Mouse (Mus musculus) MEL (cell line): Measurements from ENCODE around the gene Fut8. TPM values are rescaled to one million over a fixed set of nuclear protein-coding genes. Genes with fewer than 3 reads are reported as not detected.
A peak's percentile ranks its signal among the peaks of the same experiment; 100 is the strongest.

ENCODE experiments used
- DNase-seq: peaks from one replicate; pipeline ENCODE4 v3.0.0; 2011; ENCODE audit warnings: low read depth, low spot score
- H3K27ac ChIP-seq: 2 replicates; pipeline ENCODE4 v1.5.1; 2012; ENCODE audit warnings: low read depth, mild to moderate bottlenecking, control low read depth, low read length, moderate library complexity; ENCODE audit not compliant: control insufficient read depth
- H3K27me3 ChIP-seq, 2 experiments: fragments of 150-350 bp in 1 of 2; sonication (generic) in 1 of 2; 2 replicates each; pipeline ENCODE4 v1.6.1; 2012; ENCODE audit warnings: low read length in 2 of 2, mild to moderate bottlenecking in 2 of 2, improper control_type of control experiment in 1 of 2, moderate library complexity in 1 of 2; ENCODE audit not compliant: insufficient read depth in 2 of 2, control insufficient read depth in 1 of 2
- H3K36me3 ChIP-seq, 2 experiments: 2 replicates each; pipeline ENCODE4 v1.6.1; 2012 to 2014; ENCODE audit warnings: low read length in 2 of 2, improper control_type of control experiment in 1 of 2, inconsistent platforms in 1 of 2, mild to moderate bottlenecking in 1 of 2; ENCODE audit not compliant: insufficient read depth in 2 of 2, control insufficient read depth in 1 of 2
- H3K4me1 ChIP-seq, 2 experiments: fragments of 150-350 bp in 1 of 2; sonication (generic) in 1 of 2; 2 replicates each; pipeline ENCODE4 v1.6.1; 2012; ENCODE audit warnings: low read length in 2 of 2, improper control_type of control experiment in 1 of 2, mild to moderate bottlenecking in 1 of 2; ENCODE audit not compliant: insufficient read depth in 2 of 2, control insufficient read depth in 1 of 2
- H3K4me3 ChIP-seq, 2 experiments: fragments of 150-350 bp in 1 of 2; sonication (generic) in 1 of 2; 2 replicates each; pipeline ENCODE4 v1.5.1; 2012; ENCODE audit warnings: low read depth in 2 of 2, low read length in 2 of 2, mild to moderate bottlenecking in 2 of 2, moderate library complexity in 2 of 2, control low read depth in 1 of 2, improper control_type of control experiment in 1 of 2; ENCODE audit not compliant: control insufficient read depth in 1 of 2, insufficient read depth in 1 of 2
- H3K79me2 ChIP-seq: 2 replicates; pipeline ENCODE4 v1.6.1; 2012; ENCODE audit warnings: mild to moderate bottlenecking, low read length, moderate library complexity; ENCODE audit not compliant: control insufficient read depth, poor library complexity, insufficient read depth
- H3K9ac ChIP-seq: 2 replicates; pipeline ENCODE4 v1.6.1; 2012; ENCODE audit warnings: low read depth, mild to moderate bottlenecking, control low read depth, low read length, moderate library complexity; ENCODE audit not compliant: control insufficient read depth, poor library complexity, severe bottlenecking
- H3K9me3 ChIP-seq: fragments of 150-350 bp; sonication (generic); replicated peaks from 2 replicates; pipeline ENCODE4 v1.6.1; 2012; ENCODE audit warnings: mild to moderate bottlenecking, low read length, improper control_type of control experiment, moderate library complexity; ENCODE audit not compliant: insufficient read depth
- BHLHE40 ChIP-seq: IDR thresholded peaks from 2 replicates; pipeline ENCODE4 v1.6.1; 2012; ENCODE audit warnings: low read depth, mild to moderate bottlenecking, inconsistent platforms, low read length, improper control_type of control experiment, borderline replicate concordance
- CHD1 ChIP-seq: IDR thresholded peaks from 2 replicates; pipeline ENCODE4 v1.6.1; 2012; ENCODE audit warnings: low read depth, mild to moderate bottlenecking, inconsistent platforms, low read length, improper control_type of control experiment
- CHD2 ChIP-seq: IDR thresholded peaks from 2 replicates; pipeline ENCODE4 v1.6.1; 2011; ENCODE audit warnings: low read length, improper control_type of control experiment
- CTCF ChIP-seq, 3 experiments: IDR thresholded peaks in 2 of 3; conservative IDR thresholded peaks in 1 of 3; 2 replicates each; pipeline ENCODE4 v1.5.1; 2011 to 2012; ENCODE audit warnings: low read length in 3 of 3, low read depth in 2 of 3, mild to moderate bottlenecking in 2 of 3, improper control_type of control experiment in 1 of 3, inconsistent platforms in 1 of 3, mixed read lengths in 1 of 3, moderate library complexity in 1 of 3; ENCODE audit not compliant: control insufficient read depth in 1 of 3, insufficient read depth in 1 of 3, poor library complexity in 1 of 3, severe bottlenecking in 1 of 3
- E2F4 ChIP-seq: IDR thresholded peaks from 2 replicates; pipeline ENCODE4 v1.6.1; 2011; ENCODE audit warnings: low read depth, low read length, improper control_type of control experiment, borderline replicate concordance
- ELF1 ChIP-seq: IDR thresholded peaks from 2 replicates; pipeline ENCODE4 v1.6.1; 2014; ENCODE audit warnings: low read depth, mild to moderate bottlenecking, inconsistent platforms, low read length, improper control_type of control experiment, moderate library complexity
- ETS1 ChIP-seq: IDR thresholded peaks from 2 replicates; pipeline ENCODE4 v1.6.1; 2012; ENCODE audit warnings: low read depth, mild to moderate bottlenecking, inconsistent platforms, low read length, improper control_type of control experiment, moderate library complexity
- GABPA ChIP-seq: IDR thresholded peaks from 2 replicates; pipeline ENCODE4 v1.6.1; 2012; ENCODE audit warnings: low read depth, mild to moderate bottlenecking, inconsistent platforms, low read length, improper control_type of control experiment, moderate library complexity
- GATA1 ChIP-seq: IDR thresholded peaks from 2 replicates; pipeline ENCODE4 v1.6.1; 2011; ENCODE audit warnings: low read depth, low read length, improper control_type of control experiment
- HCFC1 ChIP-seq: IDR thresholded peaks from 2 replicates; pipeline ENCODE4 v1.6.1; 2012; ENCODE audit warnings: low read depth, mild to moderate bottlenecking, inconsistent platforms, low read length, improper control_type of control experiment, moderate library complexity
- JUND ChIP-seq: IDR thresholded peaks from 2 replicates; pipeline ENCODE4 v1.6.1; 2011; ENCODE audit warnings: low read depth, mild to moderate bottlenecking, improper control_type of control experiment, low read length
- KAT2A ChIP-seq: conservative IDR thresholded peaks from 2 replicates; pipeline ENCODE4 v1.6.1; 2012; ENCODE audit warnings: low read depth, low read length, improper control_type of control experiment, inconsistent platforms
- MAFK ChIP-seq: IDR thresholded peaks from 2 replicates; pipeline ENCODE4 v1.6.1; 2011; ENCODE audit warnings: low read depth, mild to moderate bottlenecking, low read length, improper control_type of control experiment, borderline replicate concordance
- MAX ChIP-seq: IDR thresholded peaks from 2 replicates; pipeline ENCODE4 v1.6.1; 2011; ENCODE audit warnings: low read length, improper control_type of control experiment
- MAZ ChIP-seq: IDR thresholded peaks from 2 replicates; pipeline ENCODE4 v1.6.1; 2012; ENCODE audit warnings: low read depth, mild to moderate bottlenecking, inconsistent platforms, low read length, improper control_type of control experiment
- MEF2A ChIP-seq: IDR thresholded peaks from 2 replicates; pipeline ENCODE4 v1.6.1; 2014; ENCODE audit warnings: low read depth, mild to moderate bottlenecking, inconsistent platforms, low read length, improper control_type of control experiment; ENCODE audit not compliant: poor library complexity, insufficient replicate concordance, severe bottlenecking; ENCODE audit errors: extremely low read depth
- MXI1 ChIP-seq: IDR thresholded peaks from 2 replicates; pipeline ENCODE4 v1.6.1; 2011; ENCODE audit warnings: mild to moderate bottlenecking, low read depth, low read length, improper control_type of control experiment
- MYB ChIP-seq: IDR thresholded peaks from 2 replicates; pipeline ENCODE4 v1.6.1; 2011; ENCODE audit warnings: mild to moderate bottlenecking, low read depth, low read length, improper control_type of control experiment
- MYC ChIP-seq: IDR thresholded peaks from 2 replicates; pipeline ENCODE4 v1.6.1; 2011; ENCODE audit warnings: low read depth, mild to moderate bottlenecking, low read length, improper control_type of control experiment, moderate library complexity
- NRF1 ChIP-seq: IDR thresholded peaks from 2 replicates; pipeline ENCODE4 v1.6.1; 2014; ENCODE audit warnings: low read depth, mild to moderate bottlenecking, inconsistent platforms, low read length, improper control_type of control experiment, moderate library complexity; ENCODE audit not compliant: poor library complexity, insufficient read depth, severe bottlenecking
- POLR2A ChIP-seq, 2 experiments: IDR thresholded peaks; 2 replicates each; pipeline ENCODE4 v1.6.1; 2011 to 2012; ENCODE audit warnings: low read length in 2 of 2, mild to moderate bottlenecking in 2 of 2, control low read depth in 1 of 2, improper control_type of control experiment in 1 of 2, low read depth in 1 of 2, moderate library complexity in 1 of 2; ENCODE audit not compliant: control insufficient read depth in 1 of 2, insufficient read depth in 1 of 2, poor library complexity in 1 of 2
- POLR2AphosphoS2 ChIP-seq: IDR thresholded peaks from 2 replicates; pipeline ENCODE4 v1.6.1; 2011; ENCODE audit warnings: low read length, improper control_type of control experiment
- POLR2AphosphoS5 ChIP-seq: IDR thresholded peaks from 2 replicates; pipeline ENCODE4 v1.6.1; 2012; ENCODE audit warnings: low read depth, borderline replicate concordance, mild to moderate bottlenecking, inconsistent platforms, low read length, moderate library complexity, mixed read lengths
- RAD21 ChIP-seq: IDR thresholded peaks from 2 replicates; pipeline ENCODE4 v1.6.1; 2011; ENCODE audit warnings: mild to moderate bottlenecking, low read depth, low read length, improper control_type of control experiment
- RCOR1 ChIP-seq: IDR thresholded peaks from 2 replicates; pipeline ENCODE4 v1.6.1; 2012; ENCODE audit warnings: low read depth, mild to moderate bottlenecking, inconsistent platforms, low read length, improper control_type of control experiment
- SIN3A ChIP-seq: IDR thresholded peaks from 2 replicates; pipeline ENCODE4 v1.6.1; 2012; ENCODE audit warnings: low read length, improper control_type of control experiment, inconsistent platforms
- SMC3 ChIP-seq: IDR thresholded peaks from 2 replicates; pipeline ENCODE4 v1.6.1; 2011; ENCODE audit warnings: low read depth, low read length, improper control_type of control experiment
- TAL1 ChIP-seq: IDR thresholded peaks from 2 replicates; pipeline ENCODE4 v1.6.1; 2012; ENCODE audit warnings: mild to moderate bottlenecking, inconsistent platforms, low read length, moderate library complexity, mixed read lengths
- TBP ChIP-seq: IDR thresholded peaks from 2 replicates; pipeline ENCODE4 v1.8.0; 2011; ENCODE audit warnings: low read depth, low read length, improper control_type of control experiment
- TCF12 ChIP-seq: IDR thresholded peaks from 2 replicates; pipeline ENCODE4 v1.6.1; 2014; ENCODE audit warnings: low read depth, mild to moderate bottlenecking, inconsistent platforms, low read length, improper control_type of control experiment, moderate library complexity
- UBTF ChIP-seq: IDR thresholded peaks from 2 replicates; pipeline ENCODE4 v1.6.1; 2012; ENCODE audit warnings: low read depth, mild to moderate bottlenecking, inconsistent platforms, low read length, improper control_type of control experiment, moderate library complexity, borderline replicate concordance; ENCODE audit not compliant: insufficient read depth
- USF2 ChIP-seq, 2 experiments: IDR thresholded peaks; 2 replicates each; pipeline ENCODE4 v1.6.1; 2011 to 2012; ENCODE audit warnings: improper control_type of control experiment in 2 of 2, low read length in 2 of 2, borderline replicate concordance in 1 of 2, inconsistent platforms in 1 of 2, low read depth in 1 of 2, mild to moderate bottlenecking in 1 of 2; ENCODE audit not compliant: insufficient read depth in 1 of 2
- ZC3H11A ChIP-seq: IDR thresholded peaks from 2 replicates; pipeline ENCODE4 v1.6.1; 2012; ENCODE audit warnings: low read depth, mild to moderate bottlenecking, inconsistent platforms, low read length, improper control_type of control experiment
- ZKSCAN1 ChIP-seq: IDR thresholded peaks from 2 replicates; pipeline ENCODE4 v1.6.1; 2012; ENCODE audit warnings: low read depth, mild to moderate bottlenecking, inconsistent platforms, low read length, improper control_type of control experiment, moderate library complexity
- ZMIZ1 ChIP-seq: IDR thresholded peaks from 2 replicates; pipeline ENCODE4 v1.6.1; 2012; ENCODE audit warnings: low read depth, mild to moderate bottlenecking, inconsistent platforms, low read length, improper control_type of control experiment, moderate library complexity
- ZNF384 ChIP-seq: IDR thresholded peaks from 2 replicates; pipeline ENCODE4 v1.6.1; 2012; ENCODE audit warnings: low read depth, mild to moderate bottlenecking, inconsistent platforms, low read length, improper control_type of control experiment
- polyA plus RNA-seq, 2 experiments: library from polyadenylated mRNA; stranded (reverse) in 1 of 2; unstranded in 1 of 2; fragments of >175 nt in 1 of 2; fragments of >200 nt in 1 of 2; gene quantifications; 2 replicates each; pipeline versions ENCODE4 v1.2.1 to v1.2.4; 2012; ENCODE audit warnings: low replicate concordance in 2 of 2, low read depth in 1 of 2; ENCODE audit not compliant: insufficient read length in 2 of 2, insufficient read depth in 1 of 2, missing spikeins in 1 of 2
- total RNA-seq: library from RNA; depleted of rRNA; stranded (reverse); fragments of 300-350 nt; gene quantifications from 2 replicates; pipeline ENCODE4 v1.2.3, GENCODE M21; 2012

The Fut8 gene
- total and polyA plus RNA-seq, 3 experiments = 61.3 to 90.0 (median 73.7) TPM

DNA sequence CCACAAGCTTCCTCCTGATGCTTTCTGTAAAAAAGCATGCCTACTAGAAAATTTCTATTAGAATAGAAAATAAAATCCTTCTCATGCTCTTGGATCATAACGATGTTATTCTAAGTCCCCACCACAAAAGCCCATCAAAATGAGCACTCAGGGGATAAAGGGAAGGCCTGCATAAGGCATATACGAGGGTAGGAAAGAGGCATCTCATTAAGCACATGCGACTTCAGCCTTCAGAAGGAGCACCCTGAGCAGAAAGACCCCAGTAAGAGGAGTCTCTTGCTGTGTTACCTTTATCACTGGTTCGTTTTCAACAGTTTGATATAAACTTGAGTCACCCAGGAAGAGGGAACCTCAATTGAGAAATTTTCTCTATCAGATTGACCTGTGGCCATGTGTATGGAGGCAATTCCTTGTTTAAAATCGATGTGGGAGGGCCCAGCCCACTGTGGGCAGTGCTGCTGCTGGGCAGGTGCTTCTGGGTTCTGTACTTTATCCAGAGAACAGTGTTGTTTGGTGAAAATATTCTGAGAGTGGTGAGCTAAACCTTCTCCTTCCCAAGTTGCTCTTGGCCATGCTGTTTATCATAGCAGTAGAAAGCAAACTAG, 29.2 kb upstream of the Fut8 start:
- Histone ChIP-seq H3K27me3 (no peaks in the 10 kb centered on the region), H3K4me3 (peak overlapping the region; percentile 33 to 53), H3K27ac (peak overlapping the region; percentile 95), H3K4me1 (peaks cover 46 to 58% of the 10 kb centered on the region in 2 experiments), H3K79me2 (peaks cover 21% of the 10 kb centered on the region), H3K36me3 (peaks cover 0 to 62% of the 10 kb centered on the region in 2 experiments; a peak in 2 of 4 replicates), H3K9me3 (no peaks in the 10 kb centered on the region), H3K9ac (peak overlapping the region; percentile 66)
- peak; percentile 79 for DNase-seq
- TF ChIP-seq HCFC1 (no peak), BHLHE40 (no peak), TCF12 (peak; percentile 58), ZMIZ1 (peak; percentile 2; the same call in 1 of the 2 replicates), ZC3H11A (no peak), E2F4 (no peak; the same call in 1 of the 2 replicates), MAFK (no peak), GATA1 (peak; percentile 64), POLR2A (IDR thresholded peaks at IDR 0.05; ENCODE audit: control insufficient read depth in 1 of 2, insufficient read depth in 1 of 2, low read depth in 1 of 2, low read length in 2 of 2, poor library complexity in 1 of 2) (peak in 1 of 2 experiments; percentile 73; a peak in 2 of 4 replicates), MYB (peak; percentile 89), UBTF (0 out of 2 replicates have a peak, but pooled peaks have one; percentile 58), CHD2 (no peak), MAX (peak; percentile 82), MXI1 (0 out of 2 replicates have a peak, but pooled peaks have one; percentile 16), CTCF (IDR thresholded peaks at IDR 0.05 in 2 of 3, conservative IDR thresholded peaks at IDR 0.05 in 1 of 3; ENCODE audit: control insufficient read depth in 1 of 3, insufficient read depth in 1 of 3, low read depth in 2 of 3, low read length in 3 of 3, poor library complexity in 1 of 3, severe bottlenecking in 1 of 3) (no peak), JUND (peak; percentile 75; the same call in 1 of the 2 replicates), MYC (peak; percentile 87; the same call in 1 of the 2 replicates), GABPA (no peak), ZNF384 (no peak), KAT2A (no peak), MEF2A (no peak), ZKSCAN1 (no peak), SIN3A (peak; percentile 78), USF2 (IDR thresholded peaks at IDR 0.05; ENCODE audit: borderline replicate concordance in 1 of 2, insufficient read depth in 1 of 2, low read depth in 1 of 2, low read length in 2 of 2) (no peak), NRF1 (no peak), ELF1 (0 out of 2 replicates have a peak, but pooled peaks have one; percentile 58), RCOR1 (peak; percentile 32), TBP (peak; percentile 86), POLR2AphosphoS5 (no peak), CHD1 (peak; percentile 90), MAZ (no peak), TAL1 (no peak), POLR2AphosphoS2 (0 out of 2 replicates have a peak, but pooled peaks have one; percentile 31), SMC3 (no peak), RAD21 (peak; percentile 5; the same call in 1 of the 2 replicates), ETS1 (peak; percentile 83)
